Mouse (Mus musculus): Measurements from ENCODE around the gene Ptk7. TPM values are rescaled to one million over a fixed set of nuclear protein-coding genes. Genes with fewer than 3 reads are reported as not detected.
"Not testable (repeated sequence)": the region's sequence is repeated elsewhere in the genome, so short reads cannot be mapped to it uniquely, and the experiment has no call there.

The Ptk7 gene
- total RNA-seq, 2 experiments from 2014 or later: 3.6 to 3.7 TPM

DNA sequence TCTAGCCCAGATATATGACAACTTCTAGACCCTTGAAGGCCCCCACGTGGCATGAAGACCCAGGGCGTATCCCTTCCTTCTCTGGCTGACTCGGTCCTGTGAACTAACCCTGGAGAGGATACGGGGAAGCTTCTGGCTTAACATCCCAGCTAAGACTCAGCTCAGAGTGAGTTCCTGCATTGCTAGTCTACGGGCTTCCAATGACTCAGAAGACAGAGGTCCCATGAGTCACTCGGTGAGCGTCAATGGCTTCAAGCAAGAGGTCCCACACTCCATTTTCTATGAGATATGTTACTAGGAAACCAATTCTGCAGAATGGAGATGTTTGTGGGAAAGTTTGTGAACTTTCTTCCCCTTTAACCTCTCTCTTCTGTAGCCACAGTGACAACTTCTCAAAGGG, 54.8 kb downstream of the Ptk7 start:
- no peak for ATAC-seq (replicated peaks; ENCODE audit: poor library complexity, severe bottlenecking)

- ATAC-seq (replicated peaks; ENCODE audit: poor library complexity, severe bottlenecking): no peak
Measured at GRCm38 (mm10) chr17:46571005-46571404, 58.3 kb downstream of the Ptk7 start.

- no peak for ATAC-seq (replicated peaks; ENCODE audit: poor library complexity, severe bottlenecking)
Measured at GRCm38 (mm10) chr17:46559146-46559545, 70.2 kb downstream of the Ptk7 start.

GRCm38 (mm10) chr17:46558151-46558550, 71.2 kb downstream of the Ptk7 start:
- ATAC-seq (replicated peaks; ENCODE audit: poor library complexity, severe bottlenecking): 0 out of 2 replicates have a peak, but pooled peaks have one; percentile 17

GRCm38 (mm10) chr17:46557321-46557720, 72.0 kb downstream of the Ptk7 start:
- ATAC-seq (replicated peaks; ENCODE audit: poor library complexity, severe bottlenecking): not testable (repeated sequence)

GRCm38 (mm10) chr17:46556584-46556945, 72.7 kb downstream of the Ptk7 start:
- ATAC-seq (replicated peaks; ENCODE audit: poor library complexity, severe bottlenecking): no peak

DNA sequence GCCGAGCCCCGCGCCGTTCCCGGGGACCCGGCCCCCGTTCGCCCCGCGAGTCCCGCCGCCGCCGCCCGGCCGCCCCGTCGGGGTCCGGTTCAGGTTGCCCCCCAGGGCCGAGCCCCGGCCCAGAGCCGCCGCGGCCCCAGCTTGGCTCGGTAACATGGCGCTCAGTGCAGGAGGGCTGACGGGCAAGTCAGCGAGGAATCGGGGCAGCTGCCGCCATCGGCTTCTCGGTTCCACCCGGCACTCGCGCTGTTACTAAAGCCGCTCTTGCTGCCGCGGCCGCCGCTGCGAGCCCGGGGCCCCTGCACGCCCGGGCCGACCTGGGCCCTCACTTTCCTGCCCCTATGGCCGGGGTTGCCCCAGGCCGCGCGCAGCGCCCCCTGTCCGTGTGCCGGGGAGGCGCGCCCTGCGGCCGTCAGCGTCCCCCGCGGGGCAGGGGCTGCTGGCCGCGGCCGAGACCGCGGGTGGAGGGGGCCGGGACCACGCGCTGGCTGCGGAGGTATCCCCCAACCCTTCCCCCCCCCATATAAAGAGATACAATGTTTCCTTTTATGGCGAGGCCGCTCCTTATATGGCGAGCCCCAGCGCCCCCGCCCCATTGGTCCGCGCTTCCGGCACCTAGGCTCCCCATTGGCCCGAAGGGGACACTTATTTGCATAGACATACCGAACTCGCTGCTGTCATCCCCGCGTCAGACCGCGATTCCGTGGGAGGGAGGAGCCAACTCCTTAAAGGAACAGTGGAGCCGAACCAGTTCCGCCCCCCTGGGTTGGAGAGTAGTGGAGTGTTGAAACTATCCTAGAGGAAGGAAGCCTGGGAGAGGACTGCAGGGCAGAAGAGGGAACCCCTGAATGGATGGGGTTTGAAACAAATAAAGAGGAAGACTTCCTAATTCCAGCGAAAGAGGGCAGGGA, 73.4 kb downstream of the Ptk7 start, which contains the start of gene Srf:
Srf (minus strand) TSS at position 503 of the 911 bp plus-strand sequence.
- peak; percentile 77 for ATAC-seq (replicated peaks; ENCODE audit: poor library complexity, severe bottlenecking)

- no peak for ATAC-seq (replicated peaks; ENCODE audit: poor library complexity, severe bottlenecking)
Measured at GRCm38 (mm10) chr17:46554977-46555672, 74.2 kb downstream of the Ptk7 start.

GRCm38 (mm10) chr17:46554646-46554976, 74.7 kb downstream of the Ptk7 start:
- ATAC-seq (replicated peaks; ENCODE audit: poor library complexity, severe bottlenecking): no peak

DNA sequence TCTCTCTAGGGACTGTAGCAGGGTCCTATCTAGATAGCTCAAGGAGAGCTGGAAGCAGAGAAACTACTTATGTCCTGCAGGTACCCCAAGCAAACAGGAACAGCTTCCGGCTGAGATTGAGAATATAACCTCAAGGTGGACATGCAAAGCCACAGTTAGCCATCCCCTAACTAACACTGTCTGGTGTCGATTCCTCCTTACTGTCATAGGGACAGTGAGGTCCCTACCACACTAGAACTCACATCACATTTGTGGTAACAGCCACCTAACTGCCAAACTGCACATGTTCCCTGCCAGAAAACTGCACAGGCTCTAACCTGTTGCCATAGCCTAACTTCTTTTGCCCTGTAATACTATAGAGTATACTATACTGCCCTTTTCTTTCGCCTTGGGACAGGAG, 75.4 kb downstream of the Ptk7 start:
- no peak for ATAC-seq (replicated peaks; ENCODE audit: poor library complexity, severe bottlenecking)

GRCm38 (mm10) chr17:46553469-46553868, 75.8 kb downstream of the Ptk7 start:
- no peak for ATAC-seq (replicated peaks; ENCODE audit: poor library complexity, severe bottlenecking)

GRCm38 (mm10) chr17:46552841-46553423, 76.4 kb downstream of the Ptk7 start:
- peak; percentile 45 for ATAC-seq (replicated peaks; ENCODE audit: poor library complexity, severe bottlenecking)

GRCm38 (mm10) chr17:46552151-46552550, 77.2 kb downstream of the Ptk7 start:
- ATAC-seq (replicated peaks; ENCODE audit: poor library complexity, severe bottlenecking): no peak

DNA sequence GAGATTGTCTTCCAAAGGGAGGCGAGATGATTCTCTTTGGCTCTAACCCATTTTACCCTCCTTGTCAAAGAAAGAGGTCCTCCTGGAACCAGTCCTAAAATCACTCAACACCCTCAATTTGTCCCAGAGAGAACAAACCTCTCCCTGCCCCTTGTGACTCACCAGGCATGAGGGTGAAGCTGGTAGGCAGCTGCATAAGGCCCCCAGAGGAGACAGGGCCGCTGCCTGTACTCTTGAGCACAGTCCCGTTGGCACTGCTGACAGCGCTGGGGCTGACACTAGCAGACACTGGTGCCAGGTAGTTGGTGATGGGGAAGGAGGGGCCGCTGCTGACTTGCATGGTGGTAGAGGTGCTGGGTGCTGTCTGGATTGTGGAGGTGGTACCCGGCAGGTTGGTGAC, 77.9 kb downstream of the Ptk7 start:
- no peak for ATAC-seq (replicated peaks; ENCODE audit: poor library complexity, severe bottlenecking)

- ATAC-seq (replicated peaks; ENCODE audit: poor library complexity, severe bottlenecking): no peak
Measured at GRCm38 (mm10) chr17:46550904-46551303, 78.4 kb downstream of the Ptk7 start.

DNA sequence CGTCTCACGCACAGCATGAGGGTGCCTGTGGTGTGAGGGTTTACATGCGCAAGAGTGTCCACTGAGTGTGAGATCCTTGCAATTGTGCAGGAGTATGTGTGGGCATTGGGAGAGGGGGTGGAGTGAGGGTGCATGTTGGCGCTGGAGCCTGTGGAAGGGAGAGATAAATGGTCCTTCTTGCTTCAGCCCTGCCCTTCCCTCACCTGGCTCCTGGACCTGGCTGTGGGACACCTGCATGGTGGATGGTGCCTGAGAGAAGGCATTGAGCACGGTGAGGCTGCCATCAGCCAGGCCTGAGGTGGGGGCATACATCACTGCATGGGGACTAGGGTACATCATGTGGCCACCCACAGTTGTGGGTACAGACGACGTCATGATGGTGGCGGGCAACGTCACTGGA, 79.7 kb downstream of the Ptk7 start:
- no peak for ATAC-seq (replicated peaks; ENCODE audit: poor library complexity, severe bottlenecking)

- ATAC-seq (replicated peaks; ENCODE audit: poor library complexity, severe bottlenecking): no peak
Measured at GRCm38 (mm10) chr17:46549193-46549592, 80.1 kb downstream of the Ptk7 start.

DNA sequence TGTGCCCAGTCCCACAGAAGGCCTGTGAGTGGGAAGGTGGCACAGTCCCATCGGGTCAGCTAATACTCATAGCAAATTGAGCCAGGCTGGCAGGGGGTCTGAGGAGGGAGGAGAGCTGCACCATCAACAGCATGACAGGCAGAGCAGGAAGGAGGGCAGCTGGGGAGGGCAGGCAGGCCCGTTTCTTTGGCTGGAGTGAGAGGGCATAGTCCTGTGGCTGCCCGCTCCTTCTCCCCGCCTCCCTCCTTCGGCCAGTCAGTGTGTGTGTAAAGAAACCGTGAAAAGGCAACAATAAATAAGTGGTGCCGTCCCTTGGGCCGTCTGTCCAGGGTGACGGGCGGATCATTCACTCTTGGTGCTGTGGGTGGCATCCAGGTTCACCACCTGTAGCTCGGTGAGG, 80.6 kb downstream of the Ptk7 start:
- ATAC-seq (replicated peaks; ENCODE audit: poor library complexity, severe bottlenecking): no peak

- ATAC-seq (replicated peaks; ENCODE audit: poor library complexity, severe bottlenecking): no peak
Measured at GRCm38 (mm10) chr17:46547923-46548322, 81.4 kb downstream of the Ptk7 start.

- ATAC-seq (replicated peaks; ENCODE audit: poor library complexity, severe bottlenecking): no peak
Measured at GRCm38 (mm10) chr17:46546995-46547394, 82.3 kb downstream of the Ptk7 start.

DNA sequence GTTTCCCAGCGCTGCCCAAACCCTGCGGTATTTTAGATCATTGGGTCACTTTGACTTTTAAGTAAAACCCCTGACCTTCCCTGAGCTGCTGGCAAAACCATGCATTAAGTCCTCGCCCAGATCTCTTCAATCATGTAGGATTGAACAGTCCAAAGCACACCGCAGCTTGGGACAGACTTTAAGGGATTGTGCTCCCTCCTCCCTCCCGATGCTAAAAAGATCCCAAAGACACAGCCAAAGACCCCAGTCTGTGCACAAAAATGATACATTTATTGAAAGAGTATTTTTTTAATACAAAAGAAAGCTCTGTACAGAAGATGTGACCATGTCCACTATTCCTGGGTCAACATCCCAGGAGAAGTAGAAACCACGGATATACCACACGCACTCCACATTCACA, 82.7 kb downstream of the Ptk7 start:
- no peak for ATAC-seq (replicated peaks; ENCODE audit: poor library complexity, severe bottlenecking)

Data from granulocyte monocyte progenitor cell, adult 5-6 weeks (primary cell).